Mouse (Mus musculus): Measurements from ENCODE around the gene Tprkb. TPM values are rescaled to one million over a fixed set of nuclear protein-coding genes. Genes with fewer than 3 reads are reported as not detected.

Tprkb gene
- polyA plus RNA-seq (2014; fragmentation: Illumina TruSeq; extraction: RNeasy Lipid Tissue Mini Kit (QIAGEN cat#74804); ENCODE audit: low read depth, low replicate concordance) = 21.5 TPM

DNA sequence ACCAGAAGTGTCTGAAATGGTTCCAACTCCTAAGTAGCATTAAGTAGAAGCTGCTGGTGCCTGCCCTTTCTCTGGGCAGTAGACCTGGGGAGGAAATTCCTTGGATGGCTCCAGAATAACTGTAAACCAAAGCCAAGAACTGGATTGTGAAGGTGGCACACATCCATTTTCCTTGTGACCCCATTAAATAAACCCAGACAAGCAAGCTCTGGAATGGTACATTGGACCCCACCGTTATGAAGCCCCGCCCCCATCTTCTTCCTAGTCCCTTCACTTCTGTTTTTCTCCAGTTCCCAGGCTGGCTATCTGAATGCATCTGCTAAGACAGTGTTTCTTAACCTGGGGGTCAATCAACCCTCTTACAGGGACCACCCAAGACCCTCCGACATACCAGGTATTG is at the start of gene Tprkb:
Gene Tprkb, plus strand, starts transcription at position 279 of the 400 bp plus-strand sequence.

DNA sequence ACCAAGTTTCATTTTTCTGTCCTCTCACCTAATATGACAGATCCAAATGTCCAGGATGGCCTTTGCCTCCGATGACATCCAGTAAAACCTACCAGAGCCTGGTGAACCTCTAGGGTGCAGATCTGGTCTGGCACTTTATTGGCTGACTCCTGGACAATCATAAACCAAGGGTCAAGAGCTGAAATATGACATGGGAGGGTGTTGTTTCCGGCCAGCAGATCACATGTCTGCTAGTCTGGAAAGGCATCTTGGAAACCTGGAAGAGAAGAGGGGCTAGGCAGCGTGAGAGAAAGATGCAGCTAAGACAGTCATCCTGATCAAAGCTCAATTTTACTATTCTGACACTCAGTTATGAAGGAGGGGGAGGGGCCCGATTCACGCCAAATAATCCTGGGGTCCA is 42.7 kb upstream of the Tprkb start, which contains the start of gene Nat8f2:
Gene Nat8f2, minus strand, starts transcription at position 153 of the 400 bp plus-strand sequence.

DNA sequence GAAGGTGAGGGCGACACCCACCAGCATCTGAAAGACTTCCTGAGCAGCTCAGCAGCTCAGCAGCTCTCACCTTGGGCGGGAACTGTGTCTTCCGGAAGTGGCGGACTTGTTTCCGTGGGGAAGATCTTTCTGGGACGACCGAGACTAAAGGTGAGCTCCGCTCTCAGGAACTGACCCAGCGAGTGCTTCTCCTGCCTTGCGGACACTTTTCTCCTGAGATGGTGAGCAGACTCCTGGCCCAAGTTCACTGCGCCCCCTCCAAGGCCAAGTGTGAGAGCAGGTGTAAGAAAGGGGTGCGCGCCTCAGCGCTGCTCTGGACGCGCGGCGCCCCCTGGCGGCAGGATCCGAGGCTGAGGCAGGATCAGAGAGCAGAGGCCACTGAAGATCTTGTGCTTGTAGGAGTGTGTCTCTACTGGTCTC is 7.0 kb upstream of the Tprkb start, which contains the start of gene Nat8f4:
Gene Nat8f4, minus strand, starts transcription at position 243 of the 420 bp plus-strand sequence.

DNA sequence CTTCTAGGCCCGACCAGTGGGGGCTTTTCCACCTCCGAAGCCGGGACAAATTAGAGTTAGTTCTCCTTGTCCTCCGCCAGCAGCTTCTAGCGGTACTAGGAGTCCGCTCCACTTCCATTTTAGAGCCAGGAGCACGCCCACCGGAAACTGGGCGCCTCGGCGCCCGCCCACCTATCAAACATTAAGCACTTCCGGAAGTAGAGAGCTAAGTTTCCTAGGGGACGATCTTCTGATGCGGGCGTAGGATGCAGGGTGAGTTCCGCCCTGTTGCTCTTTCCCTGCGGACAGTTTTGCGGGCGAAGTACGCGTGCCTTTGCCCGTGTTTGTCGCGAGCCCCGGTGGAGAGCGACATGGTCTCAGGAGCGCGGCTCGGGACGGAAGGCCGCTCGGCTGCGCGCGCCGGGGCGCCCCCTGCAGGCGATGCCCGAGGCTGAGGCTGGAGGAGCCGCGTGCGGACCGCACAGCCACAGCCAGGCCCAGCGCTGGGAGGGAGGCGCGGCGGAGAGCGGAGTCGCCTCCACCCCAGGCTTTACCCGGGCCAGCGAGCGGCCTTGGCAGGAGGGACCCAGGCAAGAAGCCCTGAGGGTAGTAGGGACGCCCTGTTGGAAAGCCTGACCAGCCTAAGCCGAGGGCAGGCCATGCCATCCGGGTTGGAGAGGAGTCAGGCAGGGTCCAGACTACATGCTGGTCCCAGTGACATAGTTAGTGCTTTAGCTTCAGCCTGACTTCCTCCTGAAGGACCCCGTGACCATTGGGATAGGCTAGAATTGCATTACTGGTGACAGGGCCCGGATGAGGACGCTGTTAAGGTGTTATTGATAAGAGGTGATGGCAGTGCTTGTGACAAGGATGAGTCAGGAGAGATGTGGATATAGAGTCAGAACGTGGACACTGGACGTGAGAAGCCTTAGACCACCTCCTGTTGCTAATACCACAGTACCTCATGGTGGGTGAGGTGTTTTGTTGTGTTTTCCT is 4.2 kb downstream of the Tprkb start, which contains the start of gene Nat8f1:
Gene Nat8f1, minus strand, starts transcription at position 149 of the 975 bp plus-strand sequence.

GRCm38 (mm10) chr6:85961101-85962091 is 49.7 kb downstream of the Tprkb start, which contains the start of gene Dusp11:
TSS of gene Dusp11 (minus strand) at chr6:85961667.

Other genes starting within 250 kb of the Tprkb start
- gene Nat8f7, start 198.7 kb upstream of the Tprkb start, polyA plus RNA-seq (2014; fragmentation: Illumina TruSeq; extraction: RNeasy Lipid Tissue Mini Kit (QIAGEN cat#74804); ENCODE audit: low read depth, low replicate concordance) = not detected
- gene Nat8f3, start 146.1 kb upstream of the Tprkb start, polyA plus RNA-seq (2014; fragmentation: Illumina TruSeq; extraction: RNeasy Lipid Tissue Mini Kit (QIAGEN cat#74804); ENCODE audit: low read depth, low replicate concordance) = 0.27 TPM
- gene Nat8f6, start 90.9 kb upstream of the Tprkb start, polyA plus RNA-seq (2014; fragmentation: Illumina TruSeq; extraction: RNeasy Lipid Tissue Mini Kit (QIAGEN cat#74804); ENCODE audit: low read depth, low replicate concordance) = not detected
- not detected for gene Nat8f5, start 90.9 kb upstream of the Tprkb start, polyA plus RNA-seq (2014; fragmentation: Illumina TruSeq; extraction: RNeasy Lipid Tissue Mini Kit (QIAGEN cat#74804); ENCODE audit: low read depth, low replicate concordance)
- gene Nat8, start 79.8 kb upstream of the Tprkb start, polyA plus RNA-seq (2014; fragmentation: Illumina TruSeq; extraction: RNeasy Lipid Tissue Mini Kit (QIAGEN cat#74804); ENCODE audit: low read depth, low replicate concordance) = 0.57 TPM
- 0.24 TPM for gene Nat8f2, start 42.7 kb upstream of the Tprkb start, polyA plus RNA-seq (2014; fragmentation: Illumina TruSeq; extraction: RNeasy Lipid Tissue Mini Kit (QIAGEN cat#74804); ENCODE audit: low read depth, low replicate concordance)
- 5.7 TPM for gene Nat8f4, start 7.0 kb upstream of the Tprkb start, polyA plus RNA-seq (2014; fragmentation: Illumina TruSeq; extraction: RNeasy Lipid Tissue Mini Kit (QIAGEN cat#74804); ENCODE audit: low read depth, low replicate concordance)
- 14.0 TPM for gene Nat8f1, start 3.8 kb downstream of the Tprkb start, polyA plus RNA-seq (2014; fragmentation: Illumina TruSeq; extraction: RNeasy Lipid Tissue Mini Kit (QIAGEN cat#74804); ENCODE audit: low read depth, low replicate concordance)
- gene Dusp11, start 49.8 kb downstream of the Tprkb start, polyA plus RNA-seq (2014; fragmentation: Illumina TruSeq; extraction: RNeasy Lipid Tissue Mini Kit (QIAGEN cat#74804); ENCODE audit: low read depth, low replicate concordance) = 61.4 TPM
- not detected for gene Figla, start 104.3 kb downstream of the Tprkb start, polyA plus RNA-seq (2014; fragmentation: Illumina TruSeq; extraction: RNeasy Lipid Tissue Mini Kit (QIAGEN cat#74804); ENCODE audit: low read depth, low replicate concordance)
- gene Add2, start 116.8 kb downstream of the Tprkb start, polyA plus RNA-seq (2014; fragmentation: Illumina TruSeq; extraction: RNeasy Lipid Tissue Mini Kit (QIAGEN cat#74804); ENCODE audit: low read depth, low replicate concordance) = 0.14 TPM